Mouse (Mus musculus) embryonic facial prominence, embryonic 14.5 days (tissue): ENCODE data around the gene Ifit1bl1. TPM values are rescaled to one million over a fixed set of nuclear protein-coding genes. Genes with fewer than 3 reads are reported as not detected.

Source experiments
- ATAC-seq: fragments of 200-750 bp; cut with Nextera tagmentation; 2 replicates; pipeline ENCODE4 v1.8.0; 2017; ENCODE audit warnings: low read depth, moderate number of reproducible peaks, moderate TSS enrichment
- DNase-seq: peaks from one replicate; pipeline ENCODE4 v3.0.0-alpha.2; 2015; ENCODE audit warnings: low spot score
- H3K27ac ChIP-seq: fragments of 300-500 bp; sonication (generic); replicated peaks from 2 replicates; pipeline ENCODE4 v1.5.1; 2014; ENCODE audit warnings: low read depth, mild to moderate bottlenecking, low read length, moderate library complexity
- H3K27me3 ChIP-seq: fragments of 300-500 bp; sonication (generic); replicated peaks from 2 replicates; pipeline ENCODE4 v1.6.1; 2014; ENCODE audit warnings: low read length; ENCODE audit not compliant: control insufficient read depth, insufficient read depth
- H3K36me3 ChIP-seq: fragments of 300-500 bp; sonication (generic); 2 replicates; pipeline ENCODE4 v1.6.1; 2014; ENCODE audit warnings: low read length, mixed read lengths; ENCODE audit not compliant: control insufficient read depth, insufficient read depth
- H3K4me1 ChIP-seq: fragments of 300-500 bp; sonication (generic); 2 replicates; pipeline ENCODE4 v1.6.1; 2014; ENCODE audit warnings: antibody characterized with exemption, low read length; ENCODE audit not compliant: control insufficient read depth, insufficient read depth
- H3K4me2 ChIP-seq: fragments of 300-500 bp; sonication (generic); 2 replicates; pipeline ENCODE4 v1.6.1; 2014; ENCODE audit warnings: low read depth, mild to moderate bottlenecking, low read length, moderate library complexity, mixed read lengths
- H3K4me3 ChIP-seq: fragments of 300-500 bp; sonication (generic); 2 replicates; pipeline ENCODE4 v1.5.1; 2014; ENCODE audit warnings: low read depth, mild to moderate bottlenecking, low read length
- H3K9ac ChIP-seq: fragments of 300-500 bp; sonication (generic); 2 replicates; pipeline ENCODE4 v1.6.1; 2014; ENCODE audit warnings: low read depth, mild to moderate bottlenecking, low read length, moderate library complexity, mixed read lengths
- H3K9me3 ChIP-seq: fragments of 300-500 bp; sonication (generic); 2 replicates; pipeline ENCODE4 v1.6.1; 2016; ENCODE audit warnings: low read length; ENCODE audit not compliant: control insufficient read depth
- WGBS: fragments of 180-500 bp; shearing (Covaris S2); extraction: QIAGEN DNeasy Blood & Tissue Kit; methylation state at CpG from one replicate; pipeline ENCODE4 v1.1.7; 2014; 5-methylcytosine and 5-hydroxymethylcytosine counted together
- polyA plus RNA-seq: library from polyadenylated mRNA; unstranded; fragments of >200 nt; fragmentation: Nextera tagmentation; extraction: Ambion mirVana; gene quantifications from 2 replicates; pipeline ENCODE4 v1.2.1, GENCODE M21; 2014

Ifit1bl1 gene
- polyA plus RNA-seq, 1 experiment from 2014 or later = 1.2 TPM

DNA sequence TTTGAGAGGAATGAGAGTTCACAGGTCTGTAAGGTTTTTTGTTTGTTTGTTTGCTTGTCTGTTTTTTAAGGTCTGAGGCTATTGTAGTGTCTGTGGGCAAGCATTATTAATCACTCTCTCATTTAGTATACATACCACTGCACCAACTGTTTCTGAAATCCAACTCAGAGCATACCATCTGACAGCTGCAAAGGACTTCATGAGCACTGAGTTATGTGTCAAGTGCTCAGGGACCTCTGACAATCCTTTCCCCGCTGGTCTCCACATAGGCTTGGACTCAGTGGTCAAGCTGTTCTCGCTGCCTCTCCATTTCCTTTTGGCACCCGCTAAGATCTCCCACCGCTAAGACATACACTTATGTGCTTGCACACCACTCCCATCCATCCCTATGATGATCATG lies 55.5 kb downstream of the Ifit1bl1 start:
- Histone ChIP-seq H3K9ac (no peak overlapping the region), H3K4me1 (no peaks in the 10 kb centered on the region), H3K4me3 (no peak overlapping the region), H3K36me3 (no peaks in the 10 kb centered on the region), H3K27ac (no peak overlapping the region), H3K4me2 (no peak overlapping the region), H3K27me3 (no peaks in the 10 kb centered on the region), H3K9me3 (no peaks in the 10 kb centered on the region)
- ATAC-seq (no peak), DNase-seq (no peak)
- 83% methylated on average over 4 of the region's 4 CpGs for WGBS

Other genes with a start within 250 kb of the Ifit1bl1 start
- gene Ch25h, start 126.8 kb downstream of the Ifit1bl1 start, polyA plus RNA-seq = 7.3 and 11.5 TPM in 2 replicates
- 46.3 and 49.5 TPM in 2 replicates for gene Lipa, start 74.5 kb downstream of the Ifit1bl1 start, polyA plus RNA-seq
- 9.5 and 10.3 TPM in 2 replicates for gene Ifit2, start 51.3 kb downstream of the Ifit1bl1 start, polyA plus RNA-seq
- gene Ifit3, start 18.4 kb downstream of the Ifit1bl1 start, polyA plus RNA-seq = 1.6 and 2.1 TPM in 2 replicates
- gene Ifit3b, start 6.0 kb upstream of the Ifit1bl1 start, polyA plus RNA-seq = not detected in 2 replicates
- 0.18 and 0.40 TPM in 2 replicates for gene Ifit1bl2, start 38.8 kb upstream of the Ifit1bl1 start, polyA plus RNA-seq
- gene Ifit1, start 38.9 kb upstream of the Ifit1bl1 start, polyA plus RNA-seq = 0.77 and 1.0 TPM in 2 replicates
- 2.3 and 2.4 TPM in 2 replicates for gene Slc16a12, start 145.3 kb upstream of the Ifit1bl1 start, polyA plus RNA-seq